Mouse (Mus musculus) erythroid progenitor cell, adult 5-6 weeks (primary cell): Measurements from ENCODE around the gene March4. TPM values are rescaled to one million over a fixed set of nuclear protein-coding genes. Genes with fewer than 3 reads are reported as not detected.

Experiments
- ATAC-seq: replicated peaks from 2 replicates; pipeline ENCODE4 v1.8.0; 2016; ENCODE audit warnings: moderate number of reproducible peaks, mild to moderate bottlenecking, moderate TSS enrichment, inconsistent platforms; ENCODE audit not compliant: poor library complexity, low FRiP score, severe bottlenecking
- total RNA-seq, 2 experiments: library from RNA; stranded (forward) in 1 of 2; stranded (reverse) in 1 of 2; fragments of 150-400 nt in 1 of 2; fragments of 186-747, 209-891 nt in 1 of 2; gene quantifications; 2 replicates each; pipeline versions ENCODE4 v1.2.3 to v1.2.4; 2015 to 2017; ENCODE audit warnings: low replicate concordance in 2 of 2

Gene March4
- total RNA-seq, 2 experiments from 2014 or later = not detected

DNA sequence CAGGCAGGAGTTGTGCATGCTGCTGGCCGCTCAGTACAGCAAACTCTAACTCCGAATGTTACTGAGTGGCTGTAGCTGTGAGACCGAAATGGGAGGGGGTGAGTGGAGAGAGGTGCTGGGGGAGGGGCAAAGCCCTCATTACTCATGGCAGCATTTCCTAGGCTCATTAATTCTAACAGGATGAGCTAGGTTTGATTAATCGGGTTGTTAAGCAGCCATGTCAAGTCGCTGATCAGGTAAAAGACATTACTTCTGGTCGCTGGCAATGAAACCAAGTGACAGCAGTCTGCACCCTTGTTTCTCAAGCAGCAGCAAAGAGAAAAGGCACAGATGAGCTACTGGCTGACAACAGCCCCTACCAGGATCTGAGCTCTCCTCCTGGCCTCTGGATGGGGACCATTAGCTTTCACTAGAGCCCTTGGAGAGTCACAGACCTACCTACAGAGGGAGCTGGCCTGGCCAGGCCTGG is 82.0 kb downstream of the March4 start:
- ATAC-seq = no peak

- no peak for ATAC-seq
Measured at GRCm38 (mm10) chr1:72452839-72453238, 83.9 kb downstream of the March4 start.

DNA sequence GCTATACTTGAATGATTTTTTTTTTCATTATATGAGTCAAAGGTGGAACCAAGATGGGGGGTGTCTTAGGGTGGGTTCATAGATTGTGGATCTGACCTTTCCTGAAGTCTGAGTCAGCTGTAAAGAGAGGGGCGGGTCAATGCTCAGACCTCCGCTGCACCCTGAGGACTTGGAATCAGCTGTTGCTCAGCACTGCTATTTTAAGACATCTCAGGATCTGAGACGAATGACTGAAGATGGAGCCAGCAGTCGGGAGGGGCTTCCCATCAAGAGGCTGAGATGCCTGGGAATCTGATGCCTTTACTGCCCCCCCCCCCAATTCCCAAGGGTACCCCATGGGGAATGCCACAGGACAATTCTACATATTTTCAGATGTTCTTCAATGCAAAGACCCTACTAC is 85.9 kb downstream of the March4 start:
- ATAC-seq = no peak

DNA sequence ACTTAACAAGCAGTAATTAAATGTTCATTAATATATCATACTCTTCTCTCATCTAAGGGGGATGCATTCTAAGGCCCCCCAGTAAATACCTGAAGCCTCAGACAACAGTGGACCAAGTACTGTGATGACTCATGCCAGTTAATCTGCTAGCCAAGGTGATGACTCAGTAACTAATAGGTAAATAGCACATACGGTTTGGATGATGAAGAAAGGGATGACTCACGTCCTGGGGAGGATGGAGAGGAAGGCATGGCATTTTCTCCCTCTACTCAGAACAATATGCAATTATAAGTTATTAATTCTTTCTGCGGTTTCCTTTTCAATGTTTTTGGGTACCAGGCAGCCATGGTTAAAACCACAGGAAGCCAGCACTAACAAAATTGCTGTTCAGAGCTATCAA is 87.0 kb downstream of the March4 start:
- no peak for ATAC-seq

DNA sequence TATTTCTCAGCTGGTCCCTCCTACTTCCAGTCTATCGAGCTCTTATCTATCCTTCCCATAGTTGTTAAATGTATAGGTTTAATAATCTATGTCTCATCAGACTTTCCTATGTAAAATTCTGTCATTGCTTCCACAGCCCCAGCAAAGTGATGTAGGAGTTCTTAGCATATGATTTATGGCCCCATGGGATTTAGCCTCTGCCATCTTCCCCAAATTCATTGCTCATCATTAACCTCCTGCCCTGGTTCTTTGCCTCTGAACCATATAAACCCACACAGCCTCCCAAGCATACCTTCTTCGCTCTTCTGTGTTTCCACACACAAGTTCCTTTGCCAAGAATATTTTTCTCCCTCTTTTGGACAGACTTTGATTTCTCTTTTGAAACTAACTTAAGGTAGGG is 94.0 kb downstream of the March4 start:
- ATAC-seq = no peak

GRCm38 (mm10) chr1:72439146-72439545 is 97.6 kb downstream of the March4 start:
- no peak for ATAC-seq

GRCm38 (mm10) chr1:72436967-72437366 is 99.8 kb downstream of the March4 start:
- no peak for ATAC-seq

DNA sequence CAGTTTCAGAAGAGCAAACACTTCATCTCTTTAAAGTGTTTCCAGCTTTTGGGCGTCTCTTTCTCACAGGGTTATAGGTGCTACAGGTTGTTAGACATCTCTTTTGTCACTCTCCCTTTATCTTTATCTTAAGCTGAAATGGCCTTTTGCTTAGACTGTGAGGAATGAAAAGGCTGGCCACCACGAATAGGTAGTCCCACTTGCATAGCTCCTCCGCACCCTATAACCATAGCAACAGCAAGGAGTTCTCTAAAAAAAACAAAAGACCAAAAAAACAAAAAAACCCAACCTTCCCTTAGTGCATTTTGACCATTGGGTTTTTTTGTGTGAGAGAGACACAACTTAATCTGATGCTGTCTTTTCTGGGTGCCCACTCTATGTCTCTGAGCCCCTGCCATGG is 102.2 kb downstream of the March4 start:
- no peak for ATAC-seq

- ATAC-seq = no peak
Measured at GRCm38 (mm10) chr1:72432579-72432978, 104.2 kb downstream of the March4 start.

DNA sequence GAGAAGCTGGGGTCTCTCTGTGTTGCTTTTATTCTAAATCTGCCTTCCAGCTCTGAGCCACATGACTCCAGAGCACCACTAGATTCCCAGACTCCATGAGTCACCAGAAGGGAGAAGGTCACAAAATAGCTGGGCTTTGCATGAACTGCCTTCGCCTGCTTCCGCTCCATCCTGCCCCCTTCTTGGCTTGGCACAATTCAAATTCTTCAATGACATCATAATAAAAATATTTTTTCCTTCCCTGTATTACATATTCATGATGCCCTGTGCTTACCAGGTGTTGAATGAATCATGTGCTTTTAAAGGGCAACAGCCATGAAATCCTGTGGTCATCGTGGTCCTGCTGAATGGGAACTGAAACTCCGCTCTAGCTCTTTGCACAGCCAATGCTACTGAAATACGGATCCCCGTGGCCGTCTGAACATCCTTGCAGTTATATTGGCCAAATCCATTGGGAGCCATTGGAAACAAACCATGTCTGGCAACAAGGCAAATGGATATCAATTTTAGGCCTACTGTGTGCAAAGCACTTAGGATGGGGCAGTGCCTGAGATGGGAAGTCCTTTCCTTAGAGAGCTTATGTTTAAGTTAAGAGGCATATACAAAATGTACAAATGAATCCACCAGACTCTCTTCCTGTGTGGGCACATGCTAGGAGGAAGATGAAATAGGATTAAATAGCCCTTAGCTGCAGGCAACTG is 107.5 kb downstream of the March4 start:
- no peak for ATAC-seq

GRCm38 (mm10) chr1:72428526-72428925 is 108.2 kb downstream of the March4 start:
- no peak for ATAC-seq

DNA sequence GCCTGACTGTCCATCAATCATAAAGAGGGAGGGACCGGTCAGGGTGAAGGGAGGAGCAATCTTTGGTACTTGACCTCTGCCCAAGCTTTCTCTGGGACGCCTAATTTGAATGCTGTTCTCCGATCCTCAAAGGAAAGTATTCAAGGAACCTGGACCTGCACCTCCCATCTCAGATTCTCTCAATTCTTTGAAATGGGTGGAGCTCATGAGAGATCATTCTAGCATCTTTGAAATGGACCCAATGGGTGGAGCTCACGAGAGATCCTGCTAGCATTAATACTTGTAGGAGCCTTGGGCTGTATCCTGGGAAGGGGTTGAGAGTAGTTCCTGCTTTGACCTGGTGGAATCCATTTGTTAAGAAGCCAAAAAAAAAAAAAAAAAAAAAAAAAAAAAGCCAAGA is 110.3 kb downstream of the March4 start:
- ATAC-seq = no peak

DNA sequence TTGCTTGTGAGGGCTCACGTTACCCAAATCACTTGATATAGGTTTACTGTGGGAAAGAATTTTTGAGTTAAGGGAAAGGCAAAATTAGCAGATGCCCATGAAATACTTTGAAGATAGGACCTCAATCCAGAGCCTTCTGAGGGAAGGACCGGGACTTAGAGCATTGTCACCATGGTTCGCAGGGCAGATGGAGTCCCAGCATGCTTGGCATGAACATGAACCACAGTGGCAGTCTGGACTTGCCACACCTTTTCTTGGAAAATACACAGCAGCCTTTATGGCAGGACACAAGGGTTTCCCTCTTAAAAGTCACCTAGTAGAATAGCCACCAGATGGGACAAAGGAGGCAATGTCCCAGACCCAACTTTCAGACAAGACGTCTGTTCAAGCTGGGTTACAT is 114.6 kb downstream of the March4 start:
- no peak for ATAC-seq

DNA sequence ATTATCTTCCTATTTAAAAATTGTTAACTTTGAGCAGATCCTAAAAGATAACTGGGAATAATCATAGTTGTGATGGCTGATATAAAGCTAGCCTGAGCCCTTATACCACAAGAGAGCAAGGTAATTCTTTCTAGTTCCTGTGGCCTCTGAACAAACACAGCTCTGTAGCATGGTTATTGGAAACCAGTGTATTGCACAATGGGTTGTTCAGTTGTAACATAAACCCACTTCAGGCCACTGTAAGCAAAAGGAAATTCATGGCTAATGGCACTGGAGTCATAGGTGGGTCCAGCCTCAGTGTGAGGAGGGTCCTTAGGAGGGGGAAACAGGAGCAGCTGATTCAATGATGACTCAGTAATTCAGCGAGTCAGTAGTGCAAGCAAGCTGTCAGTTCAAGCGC is 116.5 kb downstream of the March4 start:
- no peak for ATAC-seq

GRCm38 (mm10) chr1:72418744-72419655 is 117.7 kb downstream of the March4 start:
- no peak for ATAC-seq

GRCm38 (mm10) chr1:72414561-72415253 is 122.0 kb downstream of the March4 start:
- ATAC-seq = no peak

DNA sequence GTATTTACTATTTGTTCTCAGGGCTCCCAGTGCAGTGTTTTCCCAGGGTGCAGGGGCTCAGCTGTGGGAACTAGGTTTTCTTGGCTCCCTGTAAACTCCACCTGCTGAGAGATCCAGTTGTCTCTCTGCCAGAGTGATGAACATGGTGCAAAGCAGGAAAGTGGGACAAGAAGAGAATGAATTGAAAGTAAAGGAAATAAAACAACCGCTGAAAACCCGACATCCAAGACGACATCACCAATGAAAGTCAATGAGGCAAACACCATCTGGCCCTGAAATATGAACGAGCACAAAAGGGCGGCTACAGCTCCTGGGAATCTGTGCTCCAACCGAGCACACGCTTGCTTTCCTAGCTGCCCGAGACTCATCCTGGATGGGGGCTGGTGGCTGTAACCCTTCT is 122.6 kb downstream of the March4 start:
- ATAC-seq = no peak

DNA sequence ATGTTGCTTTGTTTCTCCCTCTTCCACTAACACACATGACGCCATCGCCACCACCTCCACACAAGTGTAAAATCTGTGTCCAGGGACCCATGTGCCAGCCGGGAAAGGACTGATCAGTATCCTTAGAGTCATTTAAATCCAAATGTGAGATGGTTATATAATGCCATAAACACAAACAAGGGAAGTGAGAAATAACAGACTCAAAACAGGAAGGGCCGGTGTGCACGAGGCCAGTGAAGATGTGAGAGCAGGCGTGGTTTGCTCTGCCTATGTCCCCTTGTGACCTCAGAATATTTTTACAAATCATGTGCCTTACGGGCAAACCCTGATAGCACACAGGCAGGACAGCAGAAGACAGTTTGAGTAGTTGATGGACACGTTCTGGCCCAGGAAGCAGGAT is 123.5 kb downstream of the March4 start:
- no peak for ATAC-seq

GRCm38 (mm10) chr1:72411108-72411507 is 125.6 kb downstream of the March4 start:
- no peak for ATAC-seq

- no peak for ATAC-seq
Measured at GRCm38 (mm10) chr1:72409936-72410335, 126.8 kb downstream of the March4 start.
